8 mouse cellular contexts compared by ENCODE assay signal in genomic region chr7:81345447-81346170, GRCm38 (mm10). TPM values are rescaled to one million over a fixed set of nuclear protein-coding genes. Genes with fewer than 3 reads are reported as not detected.
DNase-seq lines count a peak whose midpoint lies in the region; ATAC-seq lines count a peak whose summit lies in the region.

No protein-coding gene starts in this region.

- no peak overlapping the region for H3K27ac ChIP-seq in kidney, embryonic 16.5 days (ENCODE audit: low read length)
- H3K27ac ChIP-seq in embryonic facial prominence, embryonic 12.5 days: no peak overlapping the region
- H3K27ac ChIP-seq in midbrain, embryonic 16.5 days (ENCODE audit: low read length): peak overlapping the region; percentile 45

- H3K36me3 ChIP-seq in kidney, embryonic 16.5 days (ENCODE audit: insufficient read depth, low read length): peaks cover 33% of the 10 kb centered on the region
- H3K36me3 ChIP-seq in embryonic facial prominence, embryonic 12.5 days: peaks cover 29% of the 10 kb centered on the region
- peaks cover 4% of the 10 kb centered on the region for H3K36me3 ChIP-seq in midbrain, embryonic 16.5 days (ENCODE audit: control insufficient read depth, insufficient read depth, low read length)

- 60% methylated on average over 15 of the region's 15 CpGs for WGBS in kidney, embryonic 16.5 days
- WGBS in embryonic facial prominence, embryonic 12.5 days: 62% methylated on average over 15 of the region's 15 CpGs
- WGBS in midbrain, embryonic 16.5 days: 62% methylated on average over 15 of the region's 15 CpGs

- peak overlapping the region; percentile 97 for H3K4me3 ChIP-seq in kidney, embryonic 16.5 days (ENCODE audit: low read length)
- peak overlapping the region; percentile 99 for H3K4me3 ChIP-seq in embryonic facial prominence, embryonic 12.5 days
- peak overlapping the region; percentile 79 for H3K4me3 ChIP-seq in midbrain, embryonic 16.5 days (ENCODE audit: low read depth, low read length)

- peak overlapping the region; percentile 78 for H3K9ac ChIP-seq in kidney, embryonic 16.5 days (replicated peaks; ENCODE audit: low read length)
- peak overlapping the region; percentile 59 for H3K9ac ChIP-seq in embryonic facial prominence, embryonic 12.5 days
- peak overlapping the region; percentile 60 for H3K9ac ChIP-seq in midbrain, embryonic 16.5 days (ENCODE audit: low read depth, low read length)

- no peak; the same call in 1 of the 2 replicates for ATAC-seq in kidney, embryonic 16.5 days (ENCODE audit: low FRiP score, low TSS enrichment)
- no peak for ATAC-seq in embryonic facial prominence, embryonic 12.5 days (ENCODE audit: insufficient number of reproducible peaks, insufficient read depth, low FRiP score, low TSS enrichment)
- ATAC-seq in inflammation-experienced regulatory T-cells, adult 6 months: peak; percentile 19
- 0 out of 2 replicates have a peak, but pooled peaks have one; percentile 18 for ATAC-seq in midbrain, embryonic 16.5 days

- no peaks in the 10 kb centered on the region for H3K27me3 ChIP-seq in kidney, embryonic 16.5 days (ENCODE audit: insufficient read depth, low read length)
- no peaks in the 10 kb centered on the region for H3K27me3 ChIP-seq in embryonic facial prominence, embryonic 12.5 days
- no peaks in the 10 kb centered on the region; the same call in 1 of the 2 replicates for H3K27me3 ChIP-seq in midbrain, embryonic 16.5 days (ENCODE audit: control insufficient read depth, insufficient read depth, low read depth, low read length)

- DNase-seq in kidney, adult 18-20 months: no peak
- DNase-seq in right cerebral cortex, postnatal 14 days: no peak
- no peak for DNase-seq in layer of hippocampus, adult 8-10 months (ENCODE audit: low spot score in 2 of 2)
- no peak for DNase-seq in kidney, postnatal 4 days

- peak overlapping the region; percentile 60 for H3K4me2 ChIP-seq in kidney, embryonic 16.5 days (replicated peaks; ENCODE audit: low read depth, low read length)
- peak overlapping the region; percentile 50 for H3K4me2 ChIP-seq in embryonic facial prominence, embryonic 12.5 days (replicated peaks)
- peak overlapping the region; percentile 57 for H3K4me2 ChIP-seq in midbrain, embryonic 16.5 days (ENCODE audit: low read length)

- no peaks in the 10 kb centered on the region for H3K9me3 ChIP-seq in kidney, embryonic 16.5 days (ENCODE audit: low read length)
- H3K9me3 ChIP-seq in embryonic facial prominence, embryonic 12.5 days: no peaks in the 10 kb centered on the region
- no peaks in the 10 kb centered on the region for H3K9me3 ChIP-seq in midbrain, embryonic 16.5 days (replicated peaks; ENCODE audit: control insufficient read depth, low read length, poor library complexity, severe bottlenecking)

- H3K4me1 ChIP-seq in kidney, embryonic 16.5 days (ENCODE audit: insufficient read depth, low read length): peaks cover 21% of the 10 kb centered on the region
- H3K4me1 ChIP-seq in embryonic facial prominence, embryonic 12.5 days: peaks cover 17% of the 10 kb centered on the region
- peaks cover 25% of the 10 kb centered on the region for H3K4me1 ChIP-seq in midbrain, embryonic 16.5 days (ENCODE audit: control insufficient read depth, insufficient read depth, low read length)

RNA-seq across cellular contexts. Expression of gene Rps17, which starts 0.6 kb away (rescaled TPM):
- 1,196 and 1,210 TPM in 2 replicates for polyA plus RNA-seq in kidney, embryonic 16.5 days (2015; fragmentation: Nextera tagmentation; extraction: Ambion mirVana)
- 1,128 and 1,164 TPM in 2 replicates for polyA plus RNA-seq in embryonic facial prominence, embryonic 12.5 days (2016; fragmentation: Nextera tagmentation; extraction: Ambion mirVana)
- 1,000 to 10,000 TPM in 2 of 3 experiments, 100 to 1,000 TPM in 1; 985 to 1,426 (median 1,383) TPM for polyA plus RNA-seq in inflammation-experienced regulatory T-cells, adult 6 months (2017; shearing (Covaris generic))
- 594 and 636 TPM in 2 replicates for polyA plus RNA-seq in midbrain, embryonic 16.5 days (2015; fragmentation: Nextera tagmentation; extraction: Ambion mirVana)
- total RNA-seq in layer of hippocampus, adult 8-10 months (2022): 100 to 1,000 TPM; 559 to 662 (median 611) TPM

Comparison
In these comparisons a context has a peak if more than half of its experiments do, and no peak if none do; other contexts are left out.
1. ATAC-seq: peak in inflammation-experienced regulatory T-cells, adult 6 months (single experiment) and midbrain, embryonic 16.5 days (single experiment); none in kidney, embryonic 16.5 days (single experiment) and embryonic facial prominence, embryonic 12.5 days (single experiment).
2. Peak in every context shown above with its lines, with median percentiles within 50 percentile points of each other: H3K4me2 ChIP-seq, H3K4me3 ChIP-seq and H3K9ac ChIP-seq.